Mouse (Mus musculus) thymus, postnatal 0 days (tissue): ENCODE data around the gene Tppp3. TPM values are rescaled to one million over a fixed set of nuclear protein-coding genes. Genes with fewer than 3 reads are reported as not detected.

ENCODE experiments used
- DNase-seq: peaks from one replicate; pipeline ENCODE4 v3.0.0-alpha.2; 2015; ENCODE audit warnings: low spot score
- polyA plus RNA-seq: library from polyadenylated mRNA; unstranded; fragments of >200 nt; fragmentation: Nextera tagmentation; extraction: Ambion mirVana; gene quantifications from 2 replicates; pipeline ENCODE4 v1.2.1, GENCODE M21; 2015

Tppp3 gene
- polyA plus RNA-seq, 1 experiment from 2014 or later: 42.4 TPM

- DNase-seq: no peak
Measured at GRCm38 (mm10) chr8:105468002-105468720, 3.2 kb downstream of the Tppp3 start.

GRCm38 (mm10) chr8:105467396-105467985, 3.8 kb downstream of the Tppp3 start:
- no peak for DNase-seq

GRCm38 (mm10) chr8:105466700-105467291, 4.5 kb downstream of the Tppp3 start:
- DNase-seq: no peak

- no peak for DNase-seq
Measured at GRCm38 (mm10) chr8:105466246-105466645, 5.1 kb downstream of the Tppp3 start.

DNA sequence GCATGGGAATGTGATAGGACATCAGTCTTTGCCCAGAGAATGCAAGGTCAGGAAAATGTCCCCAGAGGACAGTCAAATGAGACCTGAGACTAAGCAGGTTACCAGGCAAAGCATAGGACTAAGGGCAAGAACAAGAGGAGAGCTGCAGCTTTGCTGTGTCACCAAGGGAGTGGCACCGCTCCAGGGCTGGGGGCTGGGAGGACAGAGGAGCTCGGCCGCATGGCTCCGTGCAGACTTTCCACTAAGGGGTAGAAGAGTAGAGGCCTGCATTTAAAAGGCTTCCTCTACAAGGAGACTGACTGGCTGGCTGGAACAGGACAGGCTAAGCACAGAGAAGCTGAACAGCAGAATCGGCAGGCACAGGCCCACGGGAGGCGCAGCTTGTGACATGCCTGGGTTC, 6.7 kb downstream of the Tppp3 start:
- no peak for DNase-seq

- no peak for DNase-seq
Measured at GRCm38 (mm10) chr8:105461085-105461803, 10.1 kb downstream of the Tppp3 start.

- no peak for DNase-seq
Measured at GRCm38 (mm10) chr8:105455218-105455617, 16.1 kb downstream of the Tppp3 start.

DNA sequence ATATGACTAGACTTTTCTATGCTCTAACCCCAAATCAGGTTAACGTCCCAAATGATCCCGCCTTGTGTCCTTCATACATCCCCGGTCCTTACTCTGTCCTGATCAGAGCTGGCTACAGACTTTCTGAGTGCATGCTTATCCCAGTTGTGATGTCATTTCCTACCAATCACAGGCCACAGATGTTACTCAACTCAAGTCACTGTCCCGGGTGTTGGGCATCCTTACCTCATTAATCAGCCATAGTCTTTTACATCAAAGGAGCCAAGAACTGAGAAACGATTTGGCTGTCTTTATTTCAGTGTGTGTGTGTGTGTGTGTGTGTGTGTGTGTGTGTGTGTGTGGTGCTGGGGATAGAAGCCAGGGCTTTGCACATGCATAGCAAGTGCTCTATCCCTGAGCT, 17.2 kb downstream of the Tppp3 start:
- no peak for DNase-seq

DNA sequence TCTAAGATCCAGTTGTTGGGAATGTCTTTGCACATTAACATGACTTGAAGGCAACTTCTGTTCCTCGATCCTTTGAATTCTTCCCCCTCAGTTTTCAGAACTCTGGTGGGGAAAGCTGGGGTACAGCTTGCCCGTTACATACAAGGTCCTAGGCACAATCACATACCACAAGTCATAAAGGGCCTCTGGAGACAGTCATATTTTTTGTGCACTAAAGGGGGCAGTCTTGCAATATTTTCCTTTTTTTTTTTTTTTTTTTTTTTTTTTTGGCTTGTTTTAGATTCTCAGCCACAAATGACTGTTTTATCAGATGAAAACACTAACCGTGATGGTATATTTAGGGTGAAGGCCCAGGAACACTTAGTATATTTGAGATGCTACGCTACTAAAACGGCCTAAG, 18.0 kb downstream of the Tppp3 start:
- no peak for DNase-seq

- no peak for DNase-seq
Measured at GRCm38 (mm10) chr8:105451903-105452603, 19.3 kb downstream of the Tppp3 start.

DNA sequence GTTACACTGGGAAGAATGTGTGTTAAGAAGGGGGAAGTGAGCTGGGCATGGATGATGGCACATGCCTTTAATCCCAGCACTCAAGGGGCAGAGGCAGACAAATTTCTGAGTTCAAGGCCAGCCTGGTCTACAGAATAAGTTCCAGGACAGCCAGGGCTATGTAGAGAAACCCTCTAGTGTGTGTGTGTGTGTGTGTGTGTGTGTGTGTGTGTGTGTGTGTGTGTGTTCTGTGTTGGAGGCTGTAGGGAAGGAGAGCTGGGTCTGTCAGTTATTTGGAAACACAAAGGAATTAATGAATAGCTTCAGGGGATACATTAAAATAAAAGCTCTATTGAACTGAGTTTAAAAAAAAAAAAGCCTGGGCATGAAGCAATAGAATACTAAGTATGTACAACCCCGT, 20.3 kb downstream of the Tppp3 start:
- no peak for DNase-seq

DNA sequence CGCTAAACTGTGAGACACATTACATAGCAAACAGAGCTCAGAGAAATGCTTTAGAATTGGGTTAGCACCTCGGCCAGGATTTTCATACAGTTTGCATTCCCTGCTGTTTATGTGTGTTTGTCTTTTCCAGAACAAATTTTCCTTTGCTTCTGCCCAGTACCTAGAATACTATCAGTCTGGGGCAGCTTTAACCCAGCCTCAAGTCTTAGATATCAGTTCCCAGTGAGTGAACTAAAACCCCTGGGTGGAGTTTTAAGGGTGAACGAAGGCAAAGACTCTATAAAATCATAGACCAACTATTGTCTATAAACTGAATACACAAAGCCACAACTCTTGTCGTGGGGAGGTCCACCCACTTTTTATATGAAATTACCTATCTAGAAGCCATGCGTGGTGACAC, 22.7 kb downstream of the Tppp3 start:
- DNase-seq: no peak

GRCm38 (mm10) chr8:105448188-105448587, 23.1 kb downstream of the Tppp3 start:
- no peak for DNase-seq

DNA sequence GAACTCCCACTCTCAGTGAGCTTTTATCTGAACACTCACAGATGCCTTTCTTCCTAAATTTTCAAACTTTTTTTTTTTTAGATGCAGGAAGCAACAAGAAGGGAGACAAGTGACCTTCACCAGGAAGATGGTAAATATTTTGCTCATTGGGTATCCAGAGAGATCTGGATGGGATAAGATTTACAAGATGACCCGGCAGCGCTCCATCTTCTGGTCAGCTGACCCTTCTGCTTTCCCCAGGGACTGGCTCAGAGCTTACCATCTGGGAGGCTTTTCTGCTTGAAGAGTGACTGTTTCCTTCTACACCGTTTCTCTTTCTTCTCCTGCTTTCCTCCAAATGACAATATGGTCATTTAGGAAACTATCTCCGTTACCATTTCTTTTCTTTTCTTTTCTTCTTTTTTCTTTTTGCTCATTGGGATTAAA, 25.2 kb downstream of the Tppp3 start:
- no peak for DNase-seq

DNA sequence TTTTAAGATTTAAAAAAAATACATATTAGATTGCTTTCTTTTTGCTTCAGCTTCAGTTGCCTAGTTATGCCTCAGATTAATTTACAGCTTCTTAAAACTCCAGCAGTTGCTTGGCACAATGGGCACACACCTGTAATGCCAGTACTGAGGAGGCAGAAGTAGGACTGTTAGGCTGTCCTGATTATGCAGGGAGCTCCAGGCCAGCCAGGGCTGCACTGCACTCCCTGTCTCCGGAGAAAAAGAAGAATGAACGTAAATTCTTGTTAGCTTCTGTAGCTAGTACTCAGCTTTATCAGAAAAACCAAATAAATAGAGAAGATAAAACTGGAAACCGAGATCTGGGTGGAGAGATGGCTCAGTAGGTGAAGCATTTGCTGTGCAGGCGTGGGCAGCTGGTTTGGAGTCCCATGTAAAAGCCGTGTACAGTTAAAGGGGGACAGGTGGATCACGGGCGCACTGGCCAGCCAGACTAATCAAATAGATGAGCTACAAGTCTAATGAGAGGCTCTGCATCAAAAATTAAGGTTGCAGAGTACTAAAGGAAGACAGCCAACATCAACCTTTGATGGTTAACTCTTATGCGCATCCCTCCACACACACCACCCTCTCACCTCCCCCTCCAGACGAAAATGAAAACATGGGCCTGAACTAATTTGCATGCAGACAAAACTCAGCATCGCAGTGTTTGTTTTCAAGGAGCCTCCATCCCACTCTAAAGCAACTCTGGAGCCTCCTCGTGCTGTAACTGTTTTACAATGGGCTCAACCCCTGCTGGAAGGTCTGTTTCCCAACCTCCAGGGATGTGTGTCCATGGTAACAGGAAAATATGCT, 25.8 kb downstream of the Tppp3 start:
- DNase-seq: no peak

DNA sequence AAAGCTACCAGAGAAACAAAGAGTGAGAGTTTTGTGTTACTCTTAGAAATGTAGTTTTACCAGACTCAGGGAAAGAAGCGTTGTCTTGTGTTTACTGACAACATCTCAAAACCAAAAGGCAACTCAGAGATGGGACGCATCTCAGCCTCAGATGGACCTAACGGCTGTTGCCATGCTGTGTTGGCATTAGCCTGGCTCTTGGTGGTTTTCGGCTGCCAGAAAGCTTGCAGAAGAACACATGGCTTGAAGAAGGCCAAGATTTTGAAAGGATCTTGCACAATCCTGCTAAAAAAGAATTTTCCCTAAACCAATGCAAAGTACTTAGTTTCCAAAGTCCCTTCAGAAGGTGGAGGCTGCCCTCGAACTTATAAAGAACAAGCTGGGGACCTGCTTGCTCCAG, 28.7 kb downstream of the Tppp3 start:
- no peak for DNase-seq

DNA sequence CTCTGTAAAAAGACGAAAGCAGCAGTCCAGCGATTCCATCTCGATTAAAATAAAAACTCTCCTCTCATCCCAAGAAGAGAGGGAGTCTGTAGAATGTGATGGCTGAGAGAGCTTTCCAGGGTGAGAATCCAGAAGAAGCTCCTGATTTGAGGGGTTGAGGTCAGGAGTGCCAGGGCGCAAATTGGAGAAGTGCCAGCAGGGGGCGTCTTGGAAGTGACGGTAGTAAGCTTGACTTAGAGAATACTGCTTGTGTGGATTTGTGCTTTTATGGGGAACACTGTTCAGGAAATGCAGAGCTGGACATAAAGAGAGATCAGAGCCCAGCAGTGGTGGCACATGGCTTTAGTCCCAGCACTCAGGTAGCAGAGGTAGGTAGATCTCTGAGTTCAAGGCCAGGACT, 29.9 kb downstream of the Tppp3 start:
- DNase-seq: peak; percentile 43

- DNase-seq: peak; percentile 68
Measured at GRCm38 (mm10) chr8:105438865-105439264, 32.5 kb downstream of the Tppp3 start.

DNA sequence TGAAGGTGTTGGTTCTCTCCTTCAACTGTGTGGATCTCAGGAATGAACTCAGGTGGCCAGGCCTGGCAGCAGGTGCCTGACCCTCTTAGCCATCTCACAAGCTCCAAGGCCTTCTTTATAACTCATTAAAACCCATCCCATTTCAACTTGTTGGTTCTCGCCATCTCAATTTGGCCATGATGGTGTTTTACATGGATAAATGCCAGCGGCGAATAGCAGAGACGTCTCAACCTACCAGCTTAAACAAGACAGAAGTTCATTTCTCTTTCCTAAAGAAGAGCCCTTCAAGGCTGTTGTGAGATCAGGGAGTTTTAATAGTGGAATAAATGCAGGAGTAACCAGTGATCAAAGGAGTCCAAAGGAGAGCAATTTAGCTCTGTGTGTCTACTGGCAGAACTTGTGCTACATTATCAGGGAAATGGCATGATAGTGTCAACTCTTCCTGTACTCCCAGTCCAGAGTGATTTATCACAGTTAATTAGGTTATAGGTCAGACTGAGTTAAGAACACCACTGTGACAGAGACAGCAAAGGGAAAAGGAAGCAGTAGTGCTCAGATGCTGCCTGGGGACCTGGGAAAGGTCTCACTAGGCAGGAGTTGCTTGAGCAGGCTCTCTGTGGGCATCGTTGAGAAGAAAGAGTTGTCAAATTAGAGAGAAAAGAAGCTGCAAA, 34.1 kb downstream of the Tppp3 start:
- no peak for DNase-seq

- DNase-seq: no peak
Measured at GRCm38 (mm10) chr8:105436218-105436617, 35.1 kb downstream of the Tppp3 start.
